Mouse (Mus musculus) embryonic facial prominence, embryonic 14.5 days (tissue): ENCODE results near the gene Ccdc30. TPM values are rescaled to one million over a fixed set of nuclear protein-coding genes. Genes with fewer than 3 reads are reported as not detected.
"Not testable (repeated sequence)": the region's sequence is repeated elsewhere in the genome, so short reads cannot be mapped to it uniquely, and the experiment has no call there.

Source experiments
- ATAC-seq: fragments of 200-750 bp; cut with Nextera tagmentation; 2 replicates; pipeline ENCODE4 v1.8.0; 2017; ENCODE audit warnings: low read depth, moderate number of reproducible peaks, moderate TSS enrichment
- DNase-seq: peaks from one replicate; pipeline ENCODE4 v3.0.0-alpha.2; 2015; ENCODE audit warnings: low spot score
- H3K27ac ChIP-seq: fragments of 300-500 bp; sonication (generic); replicated peaks from 2 replicates; pipeline ENCODE4 v1.5.1; 2014; ENCODE audit warnings: low read depth, mild to moderate bottlenecking, low read length, moderate library complexity
- H3K27me3 ChIP-seq: fragments of 300-500 bp; sonication (generic); replicated peaks from 2 replicates; pipeline ENCODE4 v1.6.1; 2014; ENCODE audit warnings: low read length; ENCODE audit not compliant: control insufficient read depth, insufficient read depth
- H3K36me3 ChIP-seq: fragments of 300-500 bp; sonication (generic); 2 replicates; pipeline ENCODE4 v1.6.1; 2014; ENCODE audit warnings: low read length, mixed read lengths; ENCODE audit not compliant: control insufficient read depth, insufficient read depth
- H3K4me1 ChIP-seq: fragments of 300-500 bp; sonication (generic); 2 replicates; pipeline ENCODE4 v1.6.1; 2014; ENCODE audit warnings: antibody characterized with exemption, low read length; ENCODE audit not compliant: control insufficient read depth, insufficient read depth
- H3K4me2 ChIP-seq: fragments of 300-500 bp; sonication (generic); 2 replicates; pipeline ENCODE4 v1.6.1; 2014; ENCODE audit warnings: low read depth, mild to moderate bottlenecking, low read length, moderate library complexity, mixed read lengths
- H3K4me3 ChIP-seq: fragments of 300-500 bp; sonication (generic); 2 replicates; pipeline ENCODE4 v1.5.1; 2014; ENCODE audit warnings: low read depth, mild to moderate bottlenecking, low read length
- H3K9ac ChIP-seq: fragments of 300-500 bp; sonication (generic); 2 replicates; pipeline ENCODE4 v1.6.1; 2014; ENCODE audit warnings: low read depth, mild to moderate bottlenecking, low read length, moderate library complexity, mixed read lengths
- H3K9me3 ChIP-seq: fragments of 300-500 bp; sonication (generic); 2 replicates; pipeline ENCODE4 v1.6.1; 2016; ENCODE audit warnings: low read length; ENCODE audit not compliant: control insufficient read depth
- WGBS: fragments of 180-500 bp; shearing (Covaris S2); extraction: QIAGEN DNeasy Blood & Tissue Kit; methylation state at CpG from one replicate; pipeline ENCODE4 v1.1.7; 2014; 5-methylcytosine and 5-hydroxymethylcytosine counted together
- polyA plus RNA-seq: library from polyadenylated mRNA; unstranded; fragments of >200 nt; fragmentation: Nextera tagmentation; extraction: Ambion mirVana; gene quantifications from 2 replicates; pipeline ENCODE4 v1.2.1, GENCODE M21; 2014

Ccdc30 gene
- polyA plus RNA-seq, 1 experiment from 2014 or later = 5.7 TPM

- Histone ChIP-seq H3K4me3 (peak overlapping the region; percentile 91), H3K27ac (peak overlapping the region; percentile 80), H3K4me2 (peak overlapping the region; percentile 79), H3K4me1 (peaks cover 7% of the 10 kb centered on the region), H3K27me3 (no peaks in the 10 kb centered on the region), H3K9me3 (no peaks in the 10 kb centered on the region), H3K36me3 (peaks cover 21% of the 10 kb centered on the region), H3K9ac (peak overlapping the region; percentile 92)
- ATAC-seq (peak; percentile 4), DNase-seq (peak; percentile 21)
- under 1% methylated on average over 19 of the region's 80 CpGs for WGBS
These were observed 121.6 kb downstream of the Ccdc30 start for GRCm38 (mm10) chr4:119293574-119294258.

GRCm38 (mm10) chr4:119292771-119293573, 122.3 kb downstream of the Ccdc30 start:
- Histone ChIP-seq H3K27ac (peak overlapping the region; percentile 46; the same call in 1 of the 2 replicates), H3K9me3 (no peaks in the 10 kb centered on the region), H3K9ac (peak overlapping the region; percentile 92), H3K4me2 (peak overlapping the region; percentile 79), H3K27me3 (no peaks in the 10 kb centered on the region), H3K36me3 (peaks cover 26% of the 10 kb centered on the region), H3K4me3 (peak overlapping the region; percentile 91), H3K4me1 (peaks cover 7% of the 10 kb centered on the region)
- DNase-seq (peak; percentile 83), ATAC-seq (peak; percentile 17; the same call in 1 of the 2 replicates)
- under 1% methylated on average over 24 of the region's 24 CpGs for WGBS

GRCm38 (mm10) chr4:119291921-119292320, 123.4 kb downstream of the Ccdc30 start:
- peak overlapping the region; percentile 91 for H3K4me3 ChIP-seq
- peak overlapping the region; percentile 92 for H3K9ac ChIP-seq
- peaks cover 7% of the 10 kb centered on the region for H3K4me1 ChIP-seq
- 80% methylated on average over 1 of the region's 1 CpGs for WGBS
- no peaks in the 10 kb centered on the region for H3K27me3 ChIP-seq
- H3K27ac ChIP-seq = no peak overlapping the region
- DNase-seq (no peak), ATAC-seq (no peak)
- H3K36me3 ChIP-seq = peaks cover 35% of the 10 kb centered on the region
- H3K9me3 ChIP-seq = no peaks in the 10 kb centered on the region
- H3K4me2 ChIP-seq = peak overlapping the region; percentile 79

DNA sequence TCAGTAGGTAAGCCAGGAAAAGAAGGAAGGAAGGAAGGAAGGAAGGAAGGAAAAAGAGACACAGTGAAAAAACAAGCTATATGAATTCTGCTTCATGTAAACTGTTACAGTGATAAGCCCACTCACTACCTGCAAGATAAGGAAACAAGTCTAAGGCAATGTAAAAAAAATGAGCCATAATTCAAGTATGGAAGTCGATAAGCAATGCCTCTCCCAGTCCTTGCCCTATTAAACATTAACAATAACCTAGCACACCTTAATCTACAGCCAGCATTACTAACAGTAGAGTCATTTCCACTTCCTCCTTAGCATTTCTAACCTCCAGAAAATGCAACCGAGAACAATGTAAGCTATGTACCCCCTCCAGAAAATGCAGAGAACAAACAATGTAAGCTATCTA, 130.0 kb downstream of the Ccdc30 start:
- H3K9ac ChIP-seq = no peak overlapping the region
- H3K27me3 ChIP-seq = no peaks in the 10 kb centered on the region
- no peaks in the 10 kb centered on the region for H3K9me3 ChIP-seq
- H3K4me2 ChIP-seq = no peak overlapping the region
- WGBS = 86% methylated on average over 2 of the region's 2 CpGs
- no peak for ATAC-seq
- H3K36me3 ChIP-seq = peaks cover 85% of the 10 kb centered on the region
- DNase-seq = no peak
- H3K27ac ChIP-seq = no peak overlapping the region
- H3K4me1 ChIP-seq = no peaks in the 10 kb centered on the region
- no peak overlapping the region for H3K4me3 ChIP-seq

GRCm38 (mm10) chr4:119284861-119285260, 130.5 kb downstream of the Ccdc30 start:
- H3K9me3 ChIP-seq = no peaks in the 10 kb centered on the region
- no peak for ATAC-seq

DNA sequence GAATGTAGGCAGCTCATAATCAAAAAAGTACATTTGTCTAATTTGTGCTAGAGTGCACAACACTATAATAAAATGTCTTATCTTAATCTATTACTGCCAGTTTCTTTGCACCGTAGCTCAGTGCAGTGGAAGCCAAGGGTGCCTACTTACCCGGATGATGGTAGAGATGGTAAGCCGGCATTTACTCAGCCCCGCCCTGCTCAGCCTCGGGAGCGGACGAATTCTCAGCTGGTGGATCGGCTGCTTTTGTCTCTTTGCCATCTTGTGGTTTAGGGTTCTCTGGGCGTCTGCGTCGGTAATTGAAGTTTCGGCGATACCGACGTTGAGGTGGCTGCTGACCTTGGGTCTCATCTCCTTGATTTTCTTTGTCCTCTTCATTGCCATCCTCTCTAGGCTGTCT, 136.5 kb downstream of the Ccdc30 start:
- H3K36me3 ChIP-seq = peaks cover 93% of the 10 kb centered on the region
- not testable (repeated sequence) for H3K27ac ChIP-seq, H3K4me2 ChIP-seq, H3K27me3 ChIP-seq, DNase-seq, H3K9me3 ChIP-seq, H3K4me3 ChIP-seq, H3K9ac ChIP-seq, H3K4me1 ChIP-seq, ATAC-seq
- WGBS = 88% methylated on average over 15 of the region's 15 CpGs

More at GRCm38 (mm10) chr4:119284861-119285260, 130.5 kb downstream of the Ccdc30 start:
- H3K4me1 ChIP-seq = no peaks in the 10 kb centered on the region
- 89% methylated on average over 1 of the region's 1 CpGs for WGBS
- H3K27me3 ChIP-seq = no peaks in the 10 kb centered on the region
- H3K4me3 ChIP-seq = no peak overlapping the region
- H3K9ac ChIP-seq = no peak overlapping the region
- peaks cover 85% of the 10 kb centered on the region for H3K36me3 ChIP-seq
- DNase-seq = no peak
- no peak overlapping the region for H3K4me2 ChIP-seq
- H3K27ac ChIP-seq = no peak overlapping the region

DNA sequence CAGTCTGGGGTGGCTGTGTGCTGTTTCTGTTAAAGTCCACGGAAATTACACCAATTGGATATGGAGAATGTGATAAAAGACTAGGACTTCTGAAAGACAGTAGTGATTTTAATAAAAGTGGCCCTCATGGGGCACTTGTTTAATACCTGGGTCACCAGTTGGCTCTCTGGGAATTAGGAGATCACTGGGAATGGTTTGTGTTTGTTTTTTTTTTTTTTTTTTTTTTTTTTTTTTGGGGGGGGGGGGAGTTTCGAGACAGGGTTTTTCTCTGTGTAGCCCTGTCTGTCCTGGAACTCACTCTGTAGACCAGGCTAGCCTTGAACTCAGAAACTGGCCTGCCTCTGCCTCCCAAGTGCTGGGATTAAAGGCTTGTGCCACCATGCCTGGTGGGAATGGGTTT, 139.6 kb downstream of the Ccdc30 start:
- H3K27ac ChIP-seq = no peak overlapping the region; the same call in 1 of the 2 replicates
- WGBS = 78% methylated on average over 2 of the region's 2 CpGs
- ATAC-seq = no peak
- H3K9me3 ChIP-seq = no peaks in the 10 kb centered on the region
- no peaks in the 10 kb centered on the region for H3K27me3 ChIP-seq
- H3K4me3 ChIP-seq = no peak overlapping the region
- peaks cover 94% of the 10 kb centered on the region for H3K36me3 ChIP-seq
- H3K4me1 ChIP-seq = no peaks in the 10 kb centered on the region
- no peak for DNase-seq
- no peak overlapping the region for H3K9ac ChIP-seq
- H3K4me2 ChIP-seq = no peak overlapping the region

DNA sequence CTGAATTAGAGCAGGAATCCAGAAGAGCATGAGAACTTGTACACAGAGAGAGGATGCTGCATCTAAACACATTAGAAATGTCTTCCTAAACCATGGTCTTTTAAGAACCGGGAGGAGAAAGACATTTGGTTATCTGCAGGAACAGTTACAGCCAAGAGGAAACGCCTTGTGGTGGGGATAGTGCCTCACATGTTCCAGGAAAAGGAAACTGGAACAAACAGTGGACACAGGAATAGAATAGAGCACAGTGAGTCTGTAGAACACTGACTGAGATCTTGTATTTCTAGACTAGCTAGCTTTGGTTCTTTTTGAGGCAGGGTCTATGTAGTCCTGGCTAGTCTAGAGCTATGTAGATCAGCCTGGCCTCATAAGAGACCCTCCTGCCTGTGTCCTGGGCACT, 140.1 kb downstream of the Ccdc30 start:
- no peak for ATAC-seq
- H3K9me3 ChIP-seq = no peaks in the 10 kb centered on the region
- no peak overlapping the region; the same call in 1 of the 2 replicates for H3K27ac ChIP-seq
- DNase-seq = no peak
- peaks cover 95% of the 10 kb centered on the region for H3K36me3 ChIP-seq
- no peak overlapping the region for H3K9ac ChIP-seq
- H3K4me1 ChIP-seq = no peaks in the 10 kb centered on the region
- H3K27me3 ChIP-seq = no peaks in the 10 kb centered on the region
- no peak overlapping the region for H3K4me3 ChIP-seq
- WGBS = 75% methylated on average over 2 of the region's 2 CpGs
- H3K4me2 ChIP-seq = no peak overlapping the region
